Mouse (Mus musculus): ENCODE measurements around the gene Ssx9. TPM values are rescaled to one million over a fixed set of nuclear protein-coding genes. Genes with fewer than 3 reads are reported as not detected.
"Not testable (repeated sequence)": the region's sequence is repeated elsewhere in the genome, so short reads cannot be mapped to it uniquely, and the experiment has no call there.

Ssx9 gene
- polyA plus RNA-seq (2012; ENCODE audit: insufficient read depth, insufficient read length, low replicate concordance, missing spikeins): not detected in 2 replicates

GRCm38 (mm10) chrX:8748132-8748531 lies at the start of gene Ssx9:
Gene Ssx9, plus strand, starts transcription at chrX:8748432.
- H3K27ac ChIP-seq (ENCODE audit: insufficient read depth, low read depth, low read length); H3K4me1 ChIP-seq (ENCODE audit: control insufficient read depth, insufficient read depth, low read length); H3K4me3 ChIP-seq (ENCODE audit: insufficient read depth, low read depth, low read length): not testable (repeated sequence)
- WGBS: 67% methylated on average over 2 of the region's 2 CpGs

DNA sequence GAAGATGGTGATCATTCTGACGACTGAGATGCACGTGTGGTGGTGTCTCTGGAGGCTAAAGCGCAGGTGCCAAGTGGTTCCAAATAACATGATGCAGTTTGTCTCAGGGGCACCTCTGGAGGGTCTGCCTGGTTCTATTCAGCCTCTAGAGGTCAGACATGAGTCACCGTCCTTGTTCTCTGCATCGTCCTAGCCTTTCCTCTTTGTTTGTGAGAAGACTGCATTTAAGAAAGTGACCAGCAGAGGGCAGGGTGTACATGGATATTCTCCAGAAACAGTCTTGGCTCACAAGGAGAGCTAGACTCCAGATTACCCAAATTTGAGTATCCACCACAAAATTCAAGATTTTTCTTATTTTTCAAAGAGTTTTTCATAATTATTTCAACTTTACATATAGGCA lies 15.3 kb upstream of the Ssx9 start:
- Histone ChIP-seq H3K27ac (ENCODE audit: insufficient read depth, low read depth, low read length) (no peak overlapping the region), H3K4me1 (ENCODE audit: control insufficient read depth, insufficient read depth, low read length) (no peaks in the 10 kb centered on the region), H3K4me3 (ENCODE audit: insufficient read depth, low read depth, low read length) (no peak overlapping the region)
- TF ChIP-seq POLR2A (IDR thresholded peaks at IDR 0.05; ENCODE audit: insufficient read depth, low read depth, low read length) (no peak), CTCF (IDR thresholded peaks at IDR 0.05; ENCODE audit: insufficient read depth, low read depth, low read length) (no peak)
- WGBS: 47% methylated on average over 5 of the region's 5 CpGs

DNA sequence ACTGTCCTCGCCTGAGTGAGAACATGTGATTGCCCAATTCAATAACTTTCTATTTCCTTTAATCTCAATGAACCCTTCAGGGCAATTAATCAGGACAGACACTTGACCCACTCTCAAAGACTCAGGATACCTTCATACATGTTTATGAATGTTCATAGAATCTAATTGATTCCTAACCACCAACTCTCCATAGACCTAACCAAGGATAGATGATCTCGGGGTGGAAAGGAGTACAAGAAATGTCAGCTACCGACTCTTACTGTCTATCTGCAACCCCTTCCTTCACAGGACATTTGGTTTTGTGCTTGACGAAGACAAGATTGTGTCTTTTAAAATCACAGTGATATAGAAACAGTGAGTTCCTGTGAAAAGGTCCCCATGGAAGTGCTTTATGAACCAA lies 55.2 kb downstream of the Ssx9 start, which contains the start of gene Ssxb5:
Gene Ssxb5, plus strand, starts transcription at position 301 of the 400 bp plus-strand sequence.
- H3K27ac ChIP-seq (ENCODE audit: insufficient read depth, low read depth, low read length); H3K4me1 ChIP-seq (ENCODE audit: control insufficient read depth, insufficient read depth, low read length); H3K4me3 ChIP-seq (ENCODE audit: insufficient read depth, low read depth, low read length): not testable (repeated sequence)
- 79% methylated on average over 4 of the region's 4 CpGs for WGBS

Other genes with a start within 250 kb of the Ssx9 start
- gene Gm14459, start 223.5 kb upstream of the Ssx9 start, polyA plus RNA-seq (2012; ENCODE audit: insufficient read depth, insufficient read length, low replicate concordance, missing spikeins): not detected in 2 replicates
- gene Ssxb6, start 200.2 kb upstream of the Ssx9 start, polyA plus RNA-seq (2012; ENCODE audit: insufficient read depth, insufficient read length, low replicate concordance, missing spikeins): not detected in 2 replicates
- gene Ssxb3, start 156.6 kb upstream of the Ssx9 start, polyA plus RNA-seq (2012; ENCODE audit: insufficient read depth, insufficient read length, low replicate concordance, missing spikeins): not detected in 2 replicates
- gene Ssxb8, start 57.6 kb upstream of the Ssx9 start, polyA plus RNA-seq (2012; ENCODE audit: insufficient read depth, insufficient read length, low replicate concordance, missing spikeins): not detected in 2 replicates
- not detected in 2 replicates for gene Ssxb5, start 55.3 kb downstream of the Ssx9 start, polyA plus RNA-seq (2012; ENCODE audit: insufficient read depth, insufficient read length, low replicate concordance, missing spikeins)
- not detected in 2 replicates for gene Gm6592, start 95.6 kb downstream of the Ssx9 start, polyA plus RNA-seq (2012; ENCODE audit: insufficient read depth, insufficient read length, low replicate concordance, missing spikeins)
- gene Gm5751, start 125.8 kb downstream of the Ssx9 start, polyA plus RNA-seq (2012; ENCODE audit: insufficient read depth, insufficient read length, low replicate concordance, missing spikeins): not detected in 2 replicates
- gene B630019K06Rik, start 143.9 kb downstream of the Ssx9 start, polyA plus RNA-seq (2012; ENCODE audit: insufficient read depth, insufficient read length, low replicate concordance, missing spikeins): not detected in 2 replicates
- not detected in 2 replicates for gene Fthl17b, start 214.5 kb downstream of the Ssx9 start, polyA plus RNA-seq (2012; ENCODE audit: insufficient read depth, insufficient read length, low replicate concordance, missing spikeins)
- not detected in 2 replicates for gene Fthl17c, start 228.1 kb downstream of the Ssx9 start, polyA plus RNA-seq (2012; ENCODE audit: insufficient read depth, insufficient read length, low replicate concordance, missing spikeins)
- not detected in 2 replicates for gene Fthl17d, start 238.3 kb downstream of the Ssx9 start, polyA plus RNA-seq (2012; ENCODE audit: insufficient read depth, insufficient read length, low replicate concordance, missing spikeins)

All from olfactory bulb, adult 2 months (tissue).